Mouse (Mus musculus): ENCODE measurements around the gene Olfr1281. TPM values are rescaled to one million over a fixed set of nuclear protein-coding genes. Genes with fewer than 3 reads are reported as not detected.
"Not testable (repeated sequence)": the region's sequence is repeated elsewhere in the genome, so short reads cannot be mapped to it uniquely, and the experiment has no call there.

The Olfr1281 gene
- not detected for total RNA-seq (2021)
- long read RNA-seq, experiment 1 = 0 reads
- long read RNA-seq, experiment 2 = 0 reads

DNA sequence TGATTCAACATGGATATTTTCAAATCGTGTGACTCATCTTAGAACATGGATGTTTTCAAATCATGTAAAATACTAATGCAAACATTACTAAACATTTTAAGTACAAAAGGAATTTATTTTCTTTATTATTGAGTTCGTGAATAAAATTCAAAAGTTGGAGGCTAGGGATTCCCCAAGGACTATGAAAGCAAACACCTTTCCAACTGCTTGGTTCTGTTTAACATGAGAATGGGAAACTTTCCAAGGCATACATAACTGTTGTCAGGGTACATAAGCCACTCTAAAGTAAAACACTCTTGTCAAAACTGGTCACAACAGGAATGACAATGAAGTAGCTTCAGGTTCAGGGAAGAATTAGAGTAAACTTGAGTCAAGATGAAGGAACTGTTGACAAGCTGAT lies at the start of gene Olfr1281:
Gene Olfr1281 (plus strand): TSS at position 301 of the 400 bp plus-strand sequence.
- no peak for DNase-seq (ENCODE audit: low spot score in 2 of 2)

DNA sequence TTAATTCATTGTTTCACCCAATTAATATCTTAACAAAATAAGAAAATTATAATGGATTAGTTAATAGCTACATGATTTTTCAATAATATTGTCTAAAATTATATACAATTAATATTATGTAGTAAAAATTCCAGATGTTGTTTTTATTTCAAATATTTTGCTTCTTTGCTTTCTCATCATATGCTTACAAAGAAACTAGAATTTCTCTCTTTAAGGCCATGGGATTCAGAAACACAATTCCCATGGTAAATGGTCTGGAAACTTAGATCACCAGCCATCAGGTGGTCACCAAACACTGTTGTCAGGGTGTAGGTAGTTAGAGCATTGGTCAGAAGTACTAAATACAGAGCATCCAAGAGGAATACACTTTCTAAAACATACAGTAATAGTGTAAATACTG lies 36.5 kb upstream of the Olfr1281 start, which contains the start of gene Olfr1278:
Gene Olfr1278 (plus strand): TSS at position 301 of the 400 bp plus-strand sequence.
- no peak for DNase-seq (ENCODE audit: low spot score in 2 of 2)

DNA sequence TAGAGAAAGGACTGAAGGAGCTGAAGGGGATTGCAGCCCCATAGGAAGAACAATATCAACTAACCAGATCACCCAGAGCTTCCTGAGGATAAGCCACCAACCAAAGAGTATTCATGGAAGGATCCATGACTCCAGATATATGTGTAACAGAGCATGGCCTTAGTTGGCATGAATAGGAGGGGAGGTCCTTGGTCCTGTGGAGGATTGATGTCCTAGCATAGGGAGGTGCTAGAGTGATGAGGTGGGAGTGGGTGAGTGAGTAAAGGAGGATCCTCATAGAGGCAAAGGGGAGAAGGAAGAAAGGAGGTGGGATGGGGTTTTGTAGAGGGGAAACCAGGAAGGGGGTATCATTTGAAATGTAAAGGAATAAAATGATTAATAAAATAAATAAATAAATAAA lies 27.8 kb upstream of the Olfr1281 start:
- no peak for DNase-seq (ENCODE audit: low spot score in 2 of 2)

DNA sequence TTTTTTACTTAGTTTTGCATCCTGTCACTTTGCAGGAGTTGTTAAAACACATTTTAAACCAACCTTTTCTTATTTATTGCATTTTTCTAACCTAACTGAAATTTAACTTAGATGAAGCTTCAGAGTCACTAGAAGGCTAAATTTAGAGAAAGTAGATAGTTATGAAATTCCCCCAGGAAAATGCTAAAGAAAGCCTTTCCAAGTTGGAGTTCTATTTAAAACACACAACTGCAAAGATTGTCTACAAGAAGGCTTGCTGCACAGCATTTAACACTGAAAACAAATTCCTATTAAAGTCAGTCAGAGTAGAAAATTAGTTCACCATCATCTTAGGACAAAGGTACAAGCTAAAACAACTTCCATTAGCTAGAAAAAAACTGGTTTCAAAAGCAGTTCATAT lies 25.9 kb upstream of the Olfr1281 start, which contains the start of gene Olfr1279:
Gene Olfr1279 (plus strand): TSS at position 262 of the 400 bp plus-strand sequence.
- DNase-seq (ENCODE audit: low spot score in 2 of 2) = no peak

DNA sequence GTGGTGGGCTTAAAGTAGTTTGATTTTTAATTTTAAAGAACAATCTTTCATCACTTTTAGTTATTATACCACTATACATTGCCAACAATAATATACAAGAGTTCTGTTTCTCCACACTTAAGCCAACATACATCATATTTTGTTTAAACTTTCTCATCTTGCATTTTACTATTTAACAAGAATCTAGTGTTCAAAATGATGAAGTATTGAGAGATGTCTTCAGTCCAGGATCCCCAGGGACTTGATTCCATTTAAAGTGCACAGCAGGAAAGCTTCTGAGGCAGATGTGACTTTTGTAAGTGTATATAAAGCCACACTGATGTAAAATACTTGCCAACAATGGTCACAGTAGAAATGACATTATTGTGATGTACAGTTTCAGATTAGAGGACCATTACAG lies 12.6 kb upstream of the Olfr1281 start, which contains the start of gene Olfr1280:
Gene Olfr1280 (plus strand): TSS at position 301 of the 400 bp plus-strand sequence.
- DNase-seq (ENCODE audit: low spot score in 2 of 2) = no peak

DNA sequence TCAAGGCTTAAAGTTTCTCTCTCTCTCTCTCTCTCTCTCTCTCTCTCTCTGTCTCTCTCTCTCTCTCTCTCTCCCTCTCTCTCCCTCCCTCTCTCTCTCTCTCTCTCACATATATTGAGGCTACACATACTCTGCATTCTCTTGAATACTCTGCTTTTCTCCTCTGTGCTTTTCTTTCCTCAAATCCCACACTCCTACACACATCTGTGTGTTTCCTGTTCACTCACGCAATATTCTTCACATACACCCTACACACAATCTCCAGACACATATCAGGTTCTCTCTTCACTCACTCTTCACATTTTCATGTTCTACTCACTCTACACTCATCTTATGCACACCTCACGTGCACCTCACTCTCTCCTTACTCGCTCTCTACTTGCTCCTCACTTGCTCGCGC lies 7.4 kb downstream of the Olfr1281 start:
- DNase-seq (ENCODE audit: low spot score in 2 of 2) = not testable (repeated sequence)

DNA sequence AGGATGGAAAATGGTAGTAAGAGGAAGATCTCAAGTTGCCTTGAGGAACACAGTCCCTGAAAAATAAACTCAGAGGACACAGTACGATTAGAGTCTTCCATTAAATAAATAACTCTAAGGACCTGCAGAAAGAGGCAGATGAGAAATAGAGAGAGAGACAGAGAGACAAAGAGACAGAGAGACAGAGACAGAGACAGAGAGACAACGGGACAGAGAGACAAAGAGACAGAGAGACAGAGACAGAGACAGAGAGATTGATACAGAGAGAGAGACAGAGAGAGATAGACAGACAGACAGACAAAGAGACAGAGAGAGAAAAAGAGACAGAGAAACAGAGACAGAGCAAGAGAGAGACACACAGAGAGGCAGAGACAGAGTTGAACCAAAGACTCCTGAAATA lies 9.7 kb downstream of the Olfr1281 start, which contains the start of gene Olfr1282:
Gene Olfr1282 (minus strand): TSS at position 101 of the 400 bp plus-strand sequence.
- no peak for DNase-seq (ENCODE audit: low spot score in 2 of 2)

DNA sequence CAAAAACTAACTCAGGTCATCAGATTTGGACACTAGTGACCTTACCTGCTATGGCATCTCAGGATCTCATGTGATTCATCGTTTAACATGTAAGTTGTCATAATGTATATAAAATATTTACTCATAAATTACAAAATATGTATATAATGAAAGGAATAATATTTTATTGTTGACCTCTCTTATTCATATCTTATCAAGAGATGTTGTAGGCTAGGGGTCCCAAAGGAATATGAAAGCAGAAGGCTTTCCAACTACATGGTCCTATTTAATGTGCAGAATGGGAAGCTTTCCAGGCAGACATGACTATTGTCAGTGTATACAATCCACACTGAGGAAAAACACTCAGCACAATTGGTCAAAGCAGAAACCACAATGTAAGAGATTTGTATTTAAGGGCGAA lies 40.2 kb downstream of the Olfr1281 start, which contains the start of gene Olfr1283:
Gene Olfr1283 (plus strand): TSS at position 301 of the 400 bp plus-strand sequence.
- DNase-seq (ENCODE audit: low spot score in 2 of 2) = no peak

DNA sequence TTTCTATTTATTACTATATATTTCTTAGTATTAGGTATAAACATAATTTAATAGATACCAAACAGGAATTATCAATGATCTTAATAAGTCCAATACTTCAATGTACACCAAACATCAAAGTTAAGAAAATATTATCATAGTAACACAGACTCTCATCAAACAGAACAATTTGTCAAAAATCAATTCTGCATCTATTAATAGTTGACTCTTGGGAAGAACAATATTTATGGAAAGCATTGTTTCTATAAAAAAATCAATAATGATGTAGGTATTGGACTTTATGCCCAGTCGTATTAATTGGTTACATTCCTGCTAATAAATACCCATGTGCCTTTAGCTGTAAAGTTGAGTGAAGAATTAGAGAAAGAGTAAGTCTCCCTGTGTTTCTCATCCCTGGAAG lies 48.9 kb downstream of the Olfr1281 start, which contains the start of gene Olfr1284:
Gene Olfr1284 (plus strand): TSS at position 301 of the 400 bp plus-strand sequence.
- no peak for DNase-seq (ENCODE audit: low spot score in 2 of 2)

Other genes with a start within 250 kb of the Olfr1281 start
- not detected for gene Gm13941, start 220.5 kb upstream of the Olfr1281 start, total RNA-seq (2021)
- gene Gm15130, start 173.6 kb upstream of the Olfr1281 start, total RNA-seq (2021) = not detected
- not detected for gene 4930430A15Rik, start 96.9 kb upstream of the Olfr1281 start, total RNA-seq (2021)
- gene Olfr1275, start 91.2 kb upstream of the Olfr1281 start, total RNA-seq (2021) = not detected
- not detected for gene Olfr1276, start 72.0 kb upstream of the Olfr1281 start, total RNA-seq (2021)
- not detected for gene Olfr1277, start 52.4 kb upstream of the Olfr1281 start, total RNA-seq (2021)
- not detected for gene Olfr1278, start 36.4 kb upstream of the Olfr1281 start, total RNA-seq (2021)
- not detected for gene Olfr1279, start 25.9 kb upstream of the Olfr1281 start, total RNA-seq (2021)
- not detected for gene Olfr1280, start 12.5 kb upstream of the Olfr1281 start, total RNA-seq (2021)
- not detected for gene Olfr1282, start 9.6 kb downstream of the Olfr1281 start, total RNA-seq (2021)
- not detected for gene Olfr1283, start 40.3 kb downstream of the Olfr1281 start, total RNA-seq (2021)
- not detected for gene Olfr1284, start 49.0 kb downstream of the Olfr1281 start, total RNA-seq (2021)
- not detected for gene Olfr1286, start 96.6 kb downstream of the Olfr1281 start, total RNA-seq (2021)
- not detected for gene Olfr1287, start 122.6 kb downstream of the Olfr1281 start, total RNA-seq (2021)
- gene Olfr1288, start 147.6 kb downstream of the Olfr1281 start, total RNA-seq (2021) = not detected
- not detected for gene Olfr1289, start 154.3 kb downstream of the Olfr1281 start, total RNA-seq (2021)
- not detected for gene Olfr1290, start 167.3 kb downstream of the Olfr1281 start, total RNA-seq (2021)
- not detected for gene Olfr1291-ps1, start 170.7 kb downstream of the Olfr1281 start, total RNA-seq (2021)
- gene Olfr1293-ps, start 198.7 kb downstream of the Olfr1281 start, total RNA-seq (2021) = not detected
- gene Olfr1294, start 213.8 kb downstream of the Olfr1281 start, total RNA-seq (2021) = not detected
- not detected for gene Olfr1295, start 243.2 kb downstream of the Olfr1281 start, total RNA-seq (2021)

Data from layer of hippocampus, postnatal 14 days (tissue).